Mouse (Mus musculus) spleen, postnatal 36 days (tissue): ENCODE results near the gene Pdia6.
A peak's percentile ranks its signal among the peaks of the same experiment; 100 is the strongest.

ENCODE experiments used
- DNase-seq, 2 experiments: peaks; one replicate each; pipeline ENCODE4 v3.0.0; 2022; ENCODE audit warnings: low spot score in 2 of 2, mixed read lengths in 1 of 2

Pdia6 gene

DNA sequence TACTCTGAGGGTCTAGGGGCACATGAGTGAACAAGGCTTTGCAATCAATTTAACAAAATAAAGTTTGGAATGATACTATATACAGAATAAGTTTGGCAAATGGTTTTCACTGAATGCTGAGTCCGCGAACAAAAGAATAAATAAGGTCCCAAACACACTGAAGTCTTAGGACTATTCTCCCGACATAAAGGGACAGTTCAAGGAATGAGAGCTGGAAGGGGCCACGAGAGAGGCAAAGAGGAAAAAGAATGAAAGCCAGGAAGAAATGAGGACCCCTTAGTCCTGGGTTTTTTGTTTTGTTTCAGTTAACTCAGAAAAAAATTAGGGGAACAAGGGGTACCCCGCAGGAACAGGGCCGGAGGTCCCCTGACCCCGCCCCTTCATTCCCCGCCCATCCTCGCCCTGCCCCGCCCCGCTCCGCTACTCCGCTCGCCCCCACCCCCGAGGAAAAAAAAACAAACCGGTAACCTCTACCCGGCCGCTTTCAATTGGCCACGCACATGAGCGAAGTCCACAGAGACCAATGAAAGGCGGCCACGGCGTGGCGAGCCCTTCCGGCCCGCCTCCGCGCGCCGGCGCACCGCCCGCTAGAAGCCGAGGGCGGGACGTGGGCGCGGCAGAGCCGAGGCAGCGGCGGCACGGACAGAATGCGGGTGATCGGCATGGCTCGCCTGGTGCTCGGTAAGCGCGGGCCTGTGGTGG is at the start of gene Pdia6:
TSS of gene Pdia6 (plus strand) at position 575 of the 702 bp plus-strand sequence.
- peak; percentile 91 for DNase-seq

DNA sequence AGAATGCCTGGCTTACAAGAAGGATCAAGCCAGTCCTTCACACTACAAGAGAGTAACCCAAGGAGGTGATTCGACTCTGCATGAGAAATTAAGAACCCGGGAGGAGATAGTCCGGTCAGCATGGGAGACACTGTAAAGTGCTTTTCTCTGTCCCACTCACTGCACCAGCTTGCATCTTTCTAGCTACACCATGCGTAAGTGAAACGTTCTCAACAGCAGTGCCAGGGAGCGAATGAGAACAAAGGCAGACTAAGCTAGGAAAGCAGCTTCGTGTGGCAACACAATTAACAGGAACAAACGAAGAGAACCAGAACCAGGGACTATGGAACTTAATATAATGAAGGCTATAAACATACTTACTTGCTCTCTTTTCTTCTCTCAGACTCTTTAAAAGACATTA is 48.0 kb upstream of the Pdia6 start:
- DNase-seq = no peak

DNA sequence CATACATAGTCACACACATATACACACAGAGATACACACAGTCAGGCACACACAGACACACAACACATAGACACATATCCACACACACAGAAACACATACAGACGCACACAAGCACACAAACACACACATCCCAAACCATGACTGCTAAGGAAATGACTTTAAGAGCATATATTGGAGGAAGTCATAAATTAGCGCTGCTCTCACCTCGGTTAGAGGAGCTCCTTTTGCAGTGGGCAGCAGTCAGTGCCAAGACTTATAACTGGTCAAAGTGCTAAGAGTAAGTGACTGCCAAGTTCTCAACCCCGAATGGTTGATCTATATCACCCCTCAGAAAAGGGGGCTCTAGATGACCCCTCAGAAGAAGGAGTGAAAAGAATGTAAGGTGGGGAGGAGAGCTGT is 47.2 kb upstream of the Pdia6 start:
- no peak for DNase-seq

DNA sequence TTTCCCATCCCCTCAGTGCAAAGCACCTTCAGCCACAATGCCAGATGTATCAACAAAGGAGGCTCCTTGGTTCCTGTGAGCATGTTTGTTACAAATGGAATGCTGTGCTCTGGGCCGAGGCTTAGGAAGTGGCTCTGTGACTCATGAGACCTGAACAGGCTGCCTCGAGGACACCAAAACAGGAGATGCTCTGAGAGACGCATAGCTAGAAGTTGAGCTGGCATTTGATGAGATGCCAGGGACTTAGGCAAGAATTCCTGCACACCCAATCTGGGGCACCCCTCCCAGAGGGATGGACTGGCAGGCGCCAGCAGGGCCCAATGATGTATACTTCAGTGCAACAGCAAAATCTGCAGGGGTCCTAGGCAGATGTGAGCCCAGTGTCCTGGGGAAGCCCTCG is 45.7 kb upstream of the Pdia6 start:
- no peak for DNase-seq

DNA sequence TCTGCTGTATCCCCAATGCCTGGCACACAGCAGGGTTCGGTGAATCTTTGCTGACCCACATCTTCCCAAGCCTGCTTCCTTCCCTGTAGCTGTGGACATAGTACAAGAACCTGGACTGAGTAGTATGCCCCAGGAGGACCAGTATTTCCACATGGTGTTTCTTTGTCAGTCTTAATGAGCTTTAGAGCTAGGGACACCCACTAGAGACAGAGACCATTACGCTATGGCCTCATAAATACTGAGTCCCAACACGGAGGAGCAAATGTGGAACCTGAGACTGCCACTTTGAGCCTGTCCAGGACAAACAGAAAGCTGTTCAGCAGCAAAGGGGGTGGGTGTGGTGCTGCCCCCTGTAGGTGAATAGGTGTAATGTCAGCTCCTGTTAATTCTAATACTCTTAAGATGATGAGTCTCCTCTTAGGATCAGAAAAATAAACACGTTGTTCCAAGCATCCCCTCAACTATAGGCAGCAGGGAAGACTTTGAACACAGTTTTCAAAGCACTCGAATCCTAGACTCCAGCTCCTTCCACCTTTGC is 44.4 kb upstream of the Pdia6 start:
- no peak for DNase-seq

DNA sequence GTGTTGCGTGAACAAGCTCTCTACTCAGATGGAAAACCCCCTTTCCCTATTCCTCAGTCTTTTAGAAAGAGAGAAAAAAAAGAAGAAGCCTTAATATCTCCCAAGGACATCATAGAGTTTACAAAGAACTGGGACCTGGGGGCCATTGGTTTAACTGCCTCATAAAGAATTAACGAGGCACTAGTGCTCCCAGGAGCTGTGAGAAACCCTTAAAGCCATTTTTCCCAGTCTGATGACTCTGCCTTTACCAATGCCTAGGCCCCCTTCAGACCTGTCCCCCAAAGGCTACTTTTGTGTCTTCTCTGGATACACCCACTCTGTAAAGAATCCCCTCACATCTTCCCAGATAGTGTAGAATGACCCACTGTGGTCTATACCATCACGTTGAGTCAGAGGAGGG is 43.3 kb upstream of the Pdia6 start:
- DNase-seq = no peak

DNA sequence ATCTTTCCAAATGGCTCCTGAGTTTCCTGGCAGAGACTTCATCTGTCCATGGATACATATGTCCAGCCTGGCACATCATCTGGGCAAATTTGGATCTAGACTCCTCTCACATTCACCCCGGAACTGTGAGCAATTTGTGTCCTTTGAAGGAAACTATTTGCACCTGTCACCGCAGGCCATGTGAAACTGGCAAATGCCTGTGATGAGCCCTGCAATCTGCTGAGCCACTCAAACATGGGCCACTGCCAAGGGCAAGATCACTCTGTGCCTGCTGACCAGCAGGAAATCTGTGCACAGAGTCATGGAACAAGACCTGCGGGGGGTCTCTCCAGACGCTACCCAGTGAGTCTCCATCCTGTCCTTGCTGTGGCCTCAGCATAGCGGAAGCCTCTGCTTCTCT is 41.3 kb upstream of the Pdia6 start:
- no peak for DNase-seq

DNA sequence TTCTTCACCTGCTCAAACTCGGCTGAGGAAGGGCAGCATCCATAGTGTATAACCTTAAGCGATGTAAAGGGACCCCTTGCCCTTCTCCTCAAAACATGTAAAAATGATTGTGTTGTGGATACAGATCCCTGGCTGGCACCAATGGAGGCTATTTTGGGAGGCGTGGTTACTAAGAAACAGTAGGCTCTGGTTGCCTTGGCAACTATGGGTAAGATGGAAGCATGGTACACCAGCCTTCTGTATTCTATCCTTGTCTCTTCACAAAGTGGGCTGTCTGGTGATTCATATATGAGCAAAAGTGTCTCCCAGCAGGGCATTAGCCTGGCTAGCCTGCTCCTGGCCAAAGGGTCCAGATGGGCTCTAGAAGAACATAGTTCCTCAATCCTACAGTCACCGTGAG is 38.4 kb upstream of the Pdia6 start:
- DNase-seq = no peak

DNA sequence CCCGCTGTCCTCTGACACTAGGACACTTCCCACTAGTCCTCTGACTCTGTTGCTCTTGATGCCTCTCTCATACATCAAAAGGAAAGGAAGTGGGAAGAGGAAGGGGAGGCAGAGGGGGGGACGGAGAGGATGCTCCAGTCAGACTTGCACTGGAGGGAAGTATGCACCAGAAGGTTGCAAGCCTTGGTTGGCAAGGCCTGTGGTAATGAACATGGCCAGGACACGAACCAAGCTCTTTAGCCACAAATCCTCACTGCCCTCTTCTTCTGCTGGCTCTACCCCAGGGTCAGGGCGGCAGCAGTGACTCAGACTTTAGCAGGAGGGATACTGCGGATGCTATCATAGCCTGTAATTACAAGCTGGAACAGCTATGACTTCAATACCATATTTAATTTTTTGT is 35.8 kb upstream of the Pdia6 start:
- DNase-seq = no peak

DNA sequence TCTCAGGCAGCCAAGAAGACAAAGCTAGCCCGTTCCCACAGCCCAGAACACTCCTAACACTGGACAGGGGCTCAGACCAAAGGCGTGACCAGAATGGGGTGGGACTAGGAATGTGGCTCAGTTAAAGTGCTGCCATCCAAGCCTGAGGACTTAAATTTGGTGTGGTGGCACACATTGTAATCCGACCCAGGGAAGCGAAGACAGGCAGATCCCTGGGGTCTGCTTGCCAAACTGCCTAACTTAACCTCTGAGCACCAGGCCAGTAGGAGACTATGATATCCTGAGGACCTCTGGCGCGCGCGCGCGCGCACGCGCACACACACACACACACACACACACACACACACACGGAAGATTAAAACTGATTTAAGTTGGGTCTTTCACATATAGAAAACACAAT is 34.8 kb upstream of the Pdia6 start:
- DNase-seq = no peak

DNA sequence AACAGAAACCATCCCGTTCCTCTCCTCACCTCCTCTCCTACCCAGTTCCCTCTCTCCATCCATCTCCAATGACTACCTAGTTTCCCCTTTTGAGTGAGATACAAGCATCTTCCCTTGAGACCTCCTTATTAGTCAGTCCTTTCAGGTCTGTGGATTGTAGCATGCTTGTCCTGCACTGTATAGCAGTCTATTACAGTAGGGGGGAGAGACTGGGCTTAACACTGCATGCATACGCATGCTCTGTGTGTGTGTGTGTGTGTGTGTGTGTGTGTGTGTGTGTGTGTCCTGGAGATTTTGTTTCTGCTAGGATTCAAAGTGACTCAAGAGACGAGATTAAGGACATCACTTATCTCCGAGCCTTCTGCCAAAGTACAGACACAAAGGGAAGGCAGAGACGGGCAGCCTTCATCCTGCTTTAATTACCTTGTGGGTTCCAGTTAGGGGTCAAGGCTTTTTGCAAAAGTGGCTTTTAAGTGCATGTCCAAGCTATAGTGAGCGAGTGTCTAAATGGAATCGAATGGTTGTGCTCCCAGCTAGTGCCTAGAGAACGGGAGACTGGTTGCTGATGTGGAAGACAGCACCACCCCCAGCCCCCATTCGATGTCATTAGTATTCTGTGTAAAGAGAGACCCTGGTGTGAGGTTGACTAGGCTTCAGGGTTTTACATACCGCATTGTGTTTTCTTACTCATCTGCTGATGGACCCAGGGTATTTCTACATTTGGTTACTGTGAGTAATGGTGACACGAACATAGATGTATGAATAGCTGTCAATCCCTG is 30.6 kb upstream of the Pdia6 start:
- no peak for DNase-seq

DNA sequence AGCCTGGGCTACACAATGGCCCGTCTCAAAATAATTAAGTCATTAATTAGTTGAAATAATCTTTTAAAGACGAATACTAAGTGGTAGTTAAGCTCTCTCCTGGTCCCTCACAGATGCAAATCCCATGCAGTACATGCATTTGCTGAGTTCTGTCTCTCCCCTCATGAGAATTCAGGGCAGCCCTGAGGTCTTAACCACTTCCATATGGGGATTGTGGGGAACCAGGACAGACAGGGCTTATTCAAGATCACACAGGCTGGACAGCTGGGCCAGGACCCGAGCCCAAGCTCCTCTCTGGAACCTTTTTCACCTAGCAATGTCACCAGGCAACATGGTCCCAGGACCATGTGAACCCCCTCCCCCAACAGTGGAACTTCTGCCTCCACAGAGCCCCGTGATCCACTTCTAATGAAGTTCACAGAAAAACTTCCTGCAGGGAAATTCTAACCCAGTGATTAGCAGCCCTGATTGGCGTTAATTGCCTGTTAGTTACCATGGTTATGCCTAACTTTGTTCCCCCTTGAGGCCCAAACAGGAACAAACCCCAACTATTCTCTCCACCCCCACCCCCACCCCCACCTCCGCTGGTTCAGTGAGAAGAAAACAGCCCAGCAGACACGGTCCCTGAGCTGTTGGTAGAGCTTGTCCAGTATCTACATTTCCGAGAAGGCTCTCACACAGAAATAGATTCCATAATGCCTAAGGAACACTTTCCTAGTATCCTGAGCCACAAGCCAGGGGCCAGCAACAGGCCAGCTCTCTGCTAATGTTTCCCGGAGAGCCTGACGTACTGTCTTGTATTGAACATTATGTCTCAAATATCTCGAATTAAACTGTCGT is 27.5 kb upstream of the Pdia6 start:
- no peak for DNase-seq

DNA sequence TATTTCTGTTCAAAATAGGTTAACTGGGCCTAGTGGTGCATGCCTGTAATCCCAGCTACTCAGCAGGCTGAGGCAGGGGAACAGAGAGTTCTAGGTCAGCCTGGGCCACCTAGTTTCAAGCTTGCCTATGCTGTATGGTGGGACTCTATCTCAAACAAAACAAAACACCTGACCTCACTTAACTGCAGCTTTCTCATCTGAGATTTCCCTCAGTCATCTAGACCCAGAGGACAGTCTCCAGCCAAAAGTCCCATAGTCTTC is 27.0 kb upstream of the Pdia6 start:
- no peak for DNase-seq

DNA sequence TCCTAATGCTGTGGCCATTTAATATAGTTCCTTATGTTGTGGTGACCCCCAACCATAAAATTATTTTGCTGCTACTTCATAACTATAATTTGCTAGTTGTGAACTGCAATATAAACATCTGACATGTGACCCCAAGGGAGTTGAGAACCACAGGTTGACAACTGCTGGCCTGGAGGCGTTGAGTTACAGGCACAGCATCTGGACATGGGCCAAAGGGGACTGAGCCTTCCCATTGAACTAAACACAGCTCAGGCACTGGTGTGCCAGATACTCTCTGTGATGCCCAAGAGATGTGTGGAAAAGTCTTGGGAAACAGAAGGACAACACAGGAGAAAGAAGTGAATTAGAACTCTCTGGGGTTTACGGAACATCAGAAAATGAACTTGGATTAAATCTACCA is 25.3 kb upstream of the Pdia6 start:
- DNase-seq = no peak

DNA sequence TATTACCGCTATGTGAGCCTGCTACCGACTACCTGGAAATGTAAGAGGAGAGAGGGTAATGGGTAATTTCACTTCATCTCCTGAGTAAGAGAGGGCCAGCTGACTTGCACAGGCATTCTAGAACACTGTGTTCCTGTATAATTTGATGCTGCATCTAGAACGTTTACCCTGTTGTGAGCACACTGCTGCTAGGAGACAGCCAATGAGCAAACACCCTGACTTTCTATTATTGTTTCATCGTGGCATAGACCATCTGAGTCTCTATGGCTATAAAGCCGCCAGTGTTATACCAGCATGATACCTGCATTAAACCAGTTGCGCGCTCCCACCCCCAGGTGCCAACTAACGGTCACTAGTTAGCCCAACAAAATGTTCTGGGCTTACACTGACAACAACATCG is 24.7 kb upstream of the Pdia6 start:
- no peak for DNase-seq

DNA sequence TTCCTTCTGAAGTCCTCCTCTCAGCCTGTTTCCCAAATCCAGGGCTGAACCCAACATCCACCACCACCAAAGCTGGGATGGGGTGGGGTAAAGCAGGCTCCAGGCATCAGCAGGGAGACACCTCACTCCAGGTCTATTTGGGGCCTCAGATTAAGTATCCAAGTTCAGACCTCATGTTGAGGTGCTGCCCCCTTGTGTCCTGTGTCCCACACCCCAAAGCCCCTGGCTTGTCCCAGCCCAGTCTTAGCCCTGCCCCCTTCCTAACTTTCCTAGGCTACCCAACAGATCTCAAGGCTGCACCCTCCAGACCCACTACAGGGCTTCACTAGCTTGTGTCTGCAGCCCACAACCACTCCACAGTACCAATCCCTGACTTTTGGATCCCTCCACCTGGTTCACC is 24.3 kb upstream of the Pdia6 start:
- no peak for DNase-seq

DNA sequence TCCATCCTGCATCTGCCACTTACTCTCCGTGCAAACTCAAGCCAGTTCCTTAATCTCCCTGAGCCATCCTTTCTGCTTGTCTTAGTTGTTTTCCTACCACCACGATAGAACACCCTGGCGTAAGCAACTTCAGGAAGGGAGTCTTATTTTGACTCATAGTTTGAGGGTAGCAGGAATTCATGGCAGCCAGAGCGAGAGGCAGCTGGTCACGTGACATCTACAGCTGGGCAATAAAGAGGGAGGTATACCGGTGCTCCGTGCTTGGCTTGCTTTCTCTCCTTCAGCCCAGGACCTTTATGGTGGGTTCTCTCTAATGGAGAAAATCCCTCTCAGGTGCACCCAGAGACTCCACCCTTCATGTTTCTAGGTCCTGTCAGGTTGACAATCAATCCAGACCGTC is 15.4 kb upstream of the Pdia6 start:
- no peak for DNase-seq

DNA sequence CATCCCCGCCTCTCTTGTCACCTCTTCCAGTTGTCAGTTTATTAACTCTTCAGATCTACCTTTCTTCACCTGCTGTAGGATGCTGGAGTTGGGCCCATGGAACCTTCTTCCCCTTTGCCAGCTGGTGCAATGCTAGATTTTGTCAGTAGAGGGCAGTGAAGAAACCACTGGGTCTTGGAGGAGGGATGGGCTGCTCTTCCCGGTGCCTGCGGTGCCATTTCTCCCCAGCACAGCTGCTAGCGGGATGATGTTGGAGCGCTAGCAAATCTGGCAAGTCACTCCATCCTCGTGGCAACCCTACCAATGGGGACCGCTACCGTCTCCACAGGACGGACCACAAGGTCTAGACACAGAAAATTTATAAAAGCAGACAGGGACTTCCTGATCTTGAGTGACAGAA is 13.3 kb upstream of the Pdia6 start:
- DNase-seq = peak; percentile 44 to 45

DNA sequence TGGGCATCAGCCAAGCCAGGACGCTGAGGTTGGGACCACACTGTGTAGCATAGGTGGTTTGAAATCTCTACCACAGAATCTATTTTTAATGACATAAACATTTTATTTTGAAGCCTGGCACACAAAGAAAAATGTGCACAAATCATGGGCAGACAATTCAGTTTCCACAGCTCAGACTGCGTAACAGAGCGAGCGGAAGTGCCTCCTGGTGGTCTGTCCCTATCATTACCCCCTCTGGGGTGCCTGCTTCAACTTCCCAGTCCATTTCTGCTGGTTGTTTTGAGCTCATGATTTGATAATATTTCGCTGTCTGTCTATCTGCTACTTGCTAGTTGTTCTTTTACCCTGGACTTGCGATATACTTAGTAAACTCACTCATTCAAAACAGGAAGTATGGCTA is 10.7 kb upstream of the Pdia6 start:
- DNase-seq = no peak

DNA sequence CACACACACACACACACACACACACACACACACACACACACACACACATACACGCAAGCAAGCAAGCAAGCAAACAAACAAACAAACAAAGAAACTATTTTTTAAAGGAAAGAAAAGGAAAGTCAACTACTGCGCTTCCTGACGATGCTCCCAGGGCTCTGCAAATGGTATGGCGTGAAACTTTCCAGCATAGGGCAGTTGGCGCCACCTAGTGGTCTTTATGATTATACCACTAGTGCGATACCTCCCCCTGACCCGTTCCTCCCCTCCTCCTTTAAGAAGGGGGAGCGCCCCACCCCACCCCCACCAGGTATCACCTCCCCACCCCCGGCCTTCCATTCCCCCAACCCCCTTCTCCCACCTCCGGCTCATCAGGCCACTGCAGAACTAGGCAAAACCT is 9.4 kb upstream of the Pdia6 start:
- DNase-seq = peak in 1 of 2 experiments; percentile 30

DNA sequence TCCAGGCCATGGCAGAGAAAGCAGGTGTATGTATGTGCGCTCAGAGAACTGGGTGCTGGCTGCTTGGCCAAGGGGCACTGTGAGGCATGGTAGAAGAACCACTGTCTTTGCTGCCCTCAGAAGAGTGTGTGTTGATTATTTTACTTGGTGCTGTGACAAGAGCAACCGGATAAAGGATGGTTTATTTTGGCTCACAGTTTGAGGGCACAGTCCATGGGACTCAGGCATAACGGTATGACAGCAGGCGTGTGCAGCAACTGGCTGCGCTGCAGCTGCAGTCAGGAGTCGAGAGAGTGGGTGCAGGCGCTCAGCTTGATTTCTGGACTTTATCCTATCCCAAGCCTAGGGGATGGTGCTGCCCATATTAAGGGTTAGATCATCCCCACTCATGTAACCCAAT is 7.9 kb upstream of the Pdia6 start:
- DNase-seq = no peak

DNA sequence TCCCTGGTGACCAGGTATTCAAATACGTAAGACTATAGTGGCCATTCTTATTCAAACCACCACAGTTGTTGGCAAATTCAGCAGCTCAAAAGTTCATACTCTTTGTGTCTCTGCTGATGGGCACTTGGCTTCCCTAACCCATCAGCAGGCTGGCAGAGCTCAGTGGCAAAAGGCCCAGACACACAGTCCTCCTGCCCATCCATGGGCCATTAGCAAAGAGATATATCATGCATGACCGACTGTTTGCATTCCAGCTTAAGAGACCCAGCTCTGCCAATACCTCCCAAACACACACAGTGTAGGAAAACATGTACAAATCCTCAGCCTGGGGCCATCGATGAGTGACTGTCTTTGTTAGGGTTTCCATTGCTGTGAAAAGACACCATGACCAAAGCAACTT is 5.3 kb upstream of the Pdia6 start:
- DNase-seq = no peak

DNA sequence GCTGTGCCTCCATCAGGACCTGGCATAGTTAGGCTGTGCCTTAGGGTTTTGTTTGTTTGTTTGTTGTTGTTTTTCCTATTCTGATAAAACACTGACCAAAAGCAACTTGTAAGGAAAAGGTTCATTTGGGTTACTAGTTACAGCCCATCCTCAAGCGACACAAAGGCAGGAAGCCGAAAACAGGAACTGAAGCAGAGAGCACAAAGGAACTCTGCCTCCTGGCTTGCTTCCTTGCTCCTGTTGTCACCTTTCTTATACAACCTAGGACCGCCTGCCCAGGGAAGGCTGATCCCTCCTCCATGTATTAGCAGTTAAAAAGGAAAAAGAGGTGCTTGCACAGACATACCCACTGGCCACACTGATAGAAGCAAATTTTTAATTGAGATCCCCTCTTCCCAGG is 2.5 kb upstream of the Pdia6 start:
- no peak for DNase-seq
